Comparison of ENCODE assay signal across 21 mouse cellular contexts in the genomic region with DNA sequence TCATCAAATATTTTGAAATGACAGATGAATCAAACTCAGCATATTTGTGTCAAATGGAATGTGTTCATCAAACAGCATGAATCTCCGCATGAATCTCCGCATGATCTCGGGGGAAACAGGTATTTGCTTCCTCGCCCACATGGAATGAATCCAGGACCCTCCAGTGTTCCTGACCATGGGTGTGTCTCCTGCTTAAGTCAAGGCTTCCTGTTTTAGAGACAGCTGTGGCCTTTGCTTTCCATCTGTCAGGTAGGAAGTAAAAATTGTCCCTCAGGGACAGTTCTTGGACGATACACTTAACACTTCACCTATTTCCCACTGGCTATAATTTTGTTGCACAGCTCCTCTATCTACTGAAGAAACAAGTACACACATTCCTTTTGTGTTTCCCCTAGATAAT. TPM values are rescaled to one million over a fixed set of nuclear protein-coding genes. Genes with fewer than 3 reads are reported as not detected.
A peak's percentile ranks its signal among the peaks of the same experiment; 100 is the strongest.
DNase-seq lines count a peak whose midpoint lies in the region; ATAC-seq and TF ChIP-seq lines count a peak whose summit lies in the region.
"Had no signal": no experiment of that assay in that cellular context is flagged by ENCODE, and none has a peak within 500 bp of the region (broad histone marks: within the 10 kb centered on the region; RNA-seq: fewer than 3 reads in every experiment).

No protein-coding gene starts in this region.

- ATAC-seq in lung, postnatal 0 days = no peak
- no peak for ATAC-seq in forebrain, embryonic 12.5 days (ENCODE audit: low FRiP score)
- ATAC-seq: CD4-positive, CD25-positive, alpha-beta regulatory T cell, adult 4 months had no signal

- H3K9me3 ChIP-seq in heart, embryonic 10.5 days = no peaks in the 10 kb centered on the region
- H3K9me3 ChIP-seq in lung, postnatal 0 days (ENCODE audit: low read length) = no peaks in the 10 kb centered on the region
- no peaks in the 10 kb centered on the region for H3K9me3 ChIP-seq in forebrain, embryonic 12.5 days
- H3K9me3 ChIP-seq: embryonic facial prominence, embryonic 12.5 days; liver, embryonic 13.5 days; midbrain, embryonic 10.5 days; neural tube, embryonic 15.5 days had no signal

- TF ChIP-seq POLR2A in lung, adult 2 months (IDR thresholded peaks at IDR 0.05; ENCODE audit: borderline replicate concordance, extremely low read depth, low read depth, low read length) = no peak

- no peaks in the 10 kb centered on the region for H3K27me3 ChIP-seq in heart, embryonic 10.5 days (ENCODE audit: insufficient read depth, poor library complexity, severe bottlenecking)
- H3K27me3 ChIP-seq in lung, postnatal 0 days (replicated peaks; ENCODE audit: insufficient read depth, low read length) = no peaks in the 10 kb centered on the region
- no peaks in the 10 kb centered on the region for H3K27me3 ChIP-seq in forebrain, embryonic 12.5 days
- H3K27me3 ChIP-seq: embryonic facial prominence, embryonic 12.5 days; liver, embryonic 13.5 days; neural tube, embryonic 15.5 days had no signal

- H3K9ac ChIP-seq in lung, postnatal 0 days (replicated peaks; ENCODE audit: low read depth) = no peak overlapping the region
- no peak overlapping the region for H3K9ac ChIP-seq in forebrain, embryonic 12.5 days
- H3K9ac ChIP-seq: embryonic facial prominence, embryonic 12.5 days; liver, embryonic 13.5 days; neural tube, embryonic 15.5 days had no signal

- TF ChIP-seq EP300 in lung, postnatal 0 days (IDR thresholded peaks at IDR 0.05) = no peak

- no peak overlapping the region for H3K27ac ChIP-seq in heart, embryonic 10.5 days
- no peak overlapping the region for H3K27ac ChIP-seq in lung, postnatal 0 days (ENCODE audit: low read length)
- H3K27ac ChIP-seq in forebrain, embryonic 12.5 days = no peak overlapping the region
- H3K27ac ChIP-seq: embryonic facial prominence, embryonic 12.5 days; left cerebral cortex, adult 2 months; liver, embryonic 13.5 days; midbrain, embryonic 10.5 days; neural tube, embryonic 15.5 days had no signal

- 75% methylated on average over 5 of the region's 5 CpGs for WGBS in heart, embryonic 10.5 days
- WGBS in lung, postnatal 0 days = 60% methylated on average over 5 of the region's 5 CpGs
- 41% methylated on average over 5 of the region's 5 CpGs for WGBS in lung, adult 2 months
- WGBS in forebrain, embryonic 12.5 days = 82% methylated on average over 5 of the region's 5 CpGs

- 0 out of 2 replicates have a peak, but pooled peaks cover 2% of the 10 kb centered on the region for H3K4me1 ChIP-seq in heart, embryonic 10.5 days
- 0 out of 2 replicates have a peak, but pooled peaks cover 4% of the 10 kb centered on the region for H3K4me1 ChIP-seq in lung, postnatal 0 days (ENCODE audit: insufficient read depth, low read depth, low read length)
- H3K4me1 ChIP-seq in lung, adult 2 months (ENCODE audit: control insufficient read depth, insufficient read depth, low read length) = peaks cover 1% of the 10 kb centered on the region
- no peaks in the 10 kb centered on the region for H3K4me1 ChIP-seq in forebrain, embryonic 12.5 days
- H3K4me1 ChIP-seq: embryonic facial prominence, embryonic 12.5 days; liver, embryonic 13.5 days; midbrain, embryonic 10.5 days; neural tube, embryonic 15.5 days had no signal

- no peak for TF ChIP-seq CTCF in lung, postnatal 0 days (IDR thresholded peaks at IDR 0.05)
- no peak for TF ChIP-seq CTCF in lung, adult 2 months (IDR thresholded peaks at IDR 0.05; ENCODE audit: insufficient read depth, low read length)

- DNase-seq in heart, adult 11 months = peak; percentile 98
- no peak for DNase-seq in heart, embryonic 10.5 days (ENCODE audit: low spot score)
- DNase-seq in lung, postnatal 0 days (ENCODE audit: low spot score) = peak; percentile 11
- DNase-seq in lung, adult 2 months = no peak
- peak; percentile 47 for DNase-seq in heart, postnatal 25 days (ENCODE audit: low spot score)
- no peak for DNase-seq in right cerebral cortex, postnatal 4 days
- DNase-seq: liver, embryonic 13.5 days; lung, postnatal 14 days; thymus, adult 18-20 months had no signal

- intact Hi-C loops in heart, postnatal 25 days (cut with DNase I) = no loop called here

- H3K4me2 ChIP-seq in lung, postnatal 0 days (replicated peaks; ENCODE audit: low read depth, low read length) = no peak overlapping the region
- no peak overlapping the region for H3K4me2 ChIP-seq in forebrain, embryonic 12.5 days
- H3K4me2 ChIP-seq: embryonic facial prominence, embryonic 12.5 days; liver, embryonic 13.5 days; neural tube, embryonic 15.5 days had no signal

- no peaks in the 10 kb centered on the region for H3K36me3 ChIP-seq in heart, embryonic 10.5 days
- no peaks in the 10 kb centered on the region for H3K36me3 ChIP-seq in lung, postnatal 0 days (ENCODE audit: insufficient read depth, low read length)
- H3K36me3 ChIP-seq in forebrain, embryonic 12.5 days (replicated peaks) = no peaks in the 10 kb centered on the region
- H3K36me3 ChIP-seq: embryonic facial prominence, embryonic 12.5 days; liver, embryonic 13.5 days; midbrain, embryonic 10.5 days; neural tube, embryonic 15.5 days had no signal

- no peak overlapping the region for H3K4me3 ChIP-seq in heart, embryonic 10.5 days
- H3K4me3 ChIP-seq in lung, postnatal 0 days (ENCODE audit: low read depth, low read length) = no peak overlapping the region
- no peak overlapping the region for H3K4me3 ChIP-seq in lung, adult 2 months (replicated peaks; ENCODE audit: extremely low read depth, low read depth, low read length)
- no peak overlapping the region for H3K4me3 ChIP-seq in forebrain, embryonic 12.5 days (replicated peaks)
- H3K4me3 ChIP-seq: embryonic facial prominence, embryonic 12.5 days; left cerebral cortex, adult 2 months; liver, embryonic 13.5 days; midbrain, embryonic 10.5 days; neural tube, embryonic 15.5 days had no signal

RNA-seq across cellular contexts. Expression of gene Cd36, which starts 30.4 kb away (rescaled TPM):
- polyA plus RNA-seq in heart, embryonic 10.5 days (2016; fragmentation: Nextera tagmentation; extraction: Ambion mirVana) = 19.3 and 33.8 TPM in 2 replicates
- 448 and 458 TPM in 2 replicates for polyA plus RNA-seq in lung, postnatal 0 days (2015; fragmentation: Nextera tagmentation; extraction: Ambion mirVana)
- 154 and 256 TPM in 2 replicates for polyA plus RNA-seq in lung, adult 2 months (2012; rRNA removed)
- total RNA-seq in heart, postnatal 25 days (2021) = 1,000 to 10,000 TPM; 1,501 to 1,670 TPM
- 0.87 and 1.2 TPM in 2 replicates for polyA plus RNA-seq in forebrain, embryonic 12.5 days (2016; fragmentation: Nextera tagmentation; extraction: Ambion mirVana)

RNA-seq across cellular contexts. Expression of gene Gnat3, which starts 43.4 kb away (rescaled TPM):
- polyA plus RNA-seq in heart, embryonic 10.5 days (2016; fragmentation: Nextera tagmentation; extraction: Ambion mirVana) = not detected in 2 replicates
- 0.10 and 0.19 TPM in 2 replicates for polyA plus RNA-seq in lung, postnatal 0 days (2015; fragmentation: Nextera tagmentation; extraction: Ambion mirVana)
- polyA plus RNA-seq in lung, adult 2 months (2012; rRNA removed) = not detected in 2 replicates
- under 1 TPM; 0.55 to 0.95 TPM for total RNA-seq in heart, postnatal 25 days (2021)
- not detected in 2 replicates for polyA plus RNA-seq in forebrain, embryonic 12.5 days (2016; fragmentation: Nextera tagmentation; extraction: Ambion mirVana)
- total RNA-seq: common myeloid progenitor, adult 5-6 weeks; layer of hippocampus, adult 8-10 months; left cerebral cortex, adult 2 months; MEL had no signal
- polyA plus RNA-seq: CD4-positive, CD25-positive, alpha-beta regulatory T cell, adult 4 months; frontal cortex, adult 2 months; limb, embryonic 11.5 days; liver, embryonic 13.5 days; neural tube, embryonic 15.5 days; small intestine, adult 2 months had no signal

Comparison
In these comparisons a context has a peak if more than half of its experiments do, and no peak if none do; other contexts are left out.
1. DNase-seq: peak in heart, adult 11 months (single experiment), lung, postnatal 0 days (single experiment) and heart, postnatal 25 days (single experiment); none in heart, embryonic 10.5 days (single experiment), lung, adult 2 months (single experiment) and right cerebral cortex, postnatal 4 days (single experiment).